Mouse (Mus musculus): ENCODE measurements around the gene Top2a. TPM values are rescaled to one million over a fixed set of nuclear protein-coding genes. Genes with fewer than 3 reads are reported as not detected.

Top2a gene
- polyA plus RNA-seq, 1 experiment from 2014 or later = 339 TPM

- Histone ChIP-seq H3K4me2 (ENCODE audit: low read depth) (no peak overlapping the region), H3K4me3 (ENCODE audit: low read depth, low read length) (no peak overlapping the region), H3K27ac (ENCODE audit: low read depth, low read length) (no peak overlapping the region), H3K9me3 (ENCODE audit: control insufficient read depth, low read length) (no peaks in the 10 kb centered on the region), H3K4me1 (ENCODE audit: control insufficient read depth, insufficient read depth, low read length) (peaks cover 48% of the 10 kb centered on the region), H3K9ac (ENCODE audit: low read length) (no peak overlapping the region), H3K27me3 (ENCODE audit: control insufficient read depth, insufficient read depth, low read length) (no peaks in the 10 kb centered on the region), H3K36me3 (ENCODE audit: control insufficient read depth, insufficient read depth, low read length) (no peaks in the 10 kb centered on the region)
- DNase-seq (ENCODE audit: low spot score) (no peak), ATAC-seq (ENCODE audit: insufficient read depth, low FRiP score, low TSS enrichment) (no peak)
- WGBS = 49% methylated on average over 11 of the region's 11 CpGs
Measured at GRCm38 (mm10) chr11:98944897-98945604, 78.9 kb downstream of the Top2a start.

DNA sequence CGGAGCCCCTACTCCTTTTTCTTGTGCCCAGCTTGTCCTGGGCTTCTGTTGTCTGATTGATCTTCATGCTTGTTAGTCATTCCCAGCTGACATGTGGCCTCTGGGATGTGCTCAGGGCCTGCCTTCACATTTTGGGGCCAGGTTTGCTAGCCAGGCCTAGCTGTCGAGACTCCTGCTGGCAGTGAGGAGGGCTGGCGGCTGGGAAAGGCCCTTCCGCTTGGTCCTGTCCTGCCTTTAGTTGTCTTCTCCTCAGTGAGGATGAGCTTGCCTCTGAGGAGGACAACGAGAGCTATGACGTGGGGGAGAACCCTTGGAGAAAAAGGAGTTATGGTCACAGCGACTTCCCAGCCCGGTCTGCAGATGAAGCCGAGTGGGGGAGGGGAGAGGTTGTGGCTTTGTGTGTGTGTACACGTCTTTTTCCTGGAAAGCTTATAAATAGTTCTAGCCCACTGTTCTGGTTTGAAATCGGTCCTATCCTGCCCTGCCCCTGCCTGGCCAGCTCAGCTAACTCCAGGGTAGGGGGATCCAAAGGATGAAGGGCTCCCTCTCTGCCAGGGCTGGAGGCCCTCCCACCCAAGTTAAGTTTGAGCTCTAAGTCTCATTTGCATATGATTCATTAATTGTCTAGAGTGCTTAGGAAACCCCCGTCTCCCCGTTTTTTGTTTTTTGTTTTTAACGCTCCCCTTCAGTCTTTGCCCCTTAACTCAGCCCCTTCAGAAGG, 80.1 kb downstream of the Top2a start:
- Histone ChIP-seq H3K36me3 (ENCODE audit: control insufficient read depth, insufficient read depth, low read length) (no peaks in the 10 kb centered on the region), H3K4me2 (ENCODE audit: low read depth) (0 out of 2 replicates have a peak overlapping the region, but pooled peaks have one; percentile 14), H3K4me1 (ENCODE audit: control insufficient read depth, insufficient read depth, low read length) (peaks cover 60% of the 10 kb centered on the region), H3K4me3 (ENCODE audit: low read depth, low read length) (no peak overlapping the region), H3K9ac (ENCODE audit: low read length) (no peak overlapping the region), H3K9me3 (ENCODE audit: control insufficient read depth, low read length) (no peaks in the 10 kb centered on the region), H3K27ac (ENCODE audit: low read depth, low read length) (no peak overlapping the region), H3K27me3 (ENCODE audit: control insufficient read depth, insufficient read depth, low read length) (no peaks in the 10 kb centered on the region)
- WGBS = 34% methylated on average over 14 of the region's 14 CpGs
- DNase-seq (ENCODE audit: low spot score) (peak; percentile 12), ATAC-seq (ENCODE audit: insufficient read depth, low FRiP score, low TSS enrichment) (no peak)

Other genes starting within 250 kb of the Top2a start
- 1.5 and 1.9 TPM in 2 replicates for gene Nr1d1, start 248.9 kb downstream of the Top2a start, polyA plus RNA-seq (2014; fragmentation: Nextera tagmentation; extraction: Ambion mirVana)
- 24.1 and 24.2 TPM in 2 replicates for gene Msl1, start 228.7 kb downstream of the Top2a start, polyA plus RNA-seq (2014; fragmentation: Nextera tagmentation; extraction: Ambion mirVana)
- 55.4 and 59.4 TPM in 2 replicates for gene Casc3, start 219.3 kb downstream of the Top2a start, polyA plus RNA-seq (2014; fragmentation: Nextera tagmentation; extraction: Ambion mirVana)
- 2.3 and 2.8 TPM in 2 replicates for gene Rapgefl1, start 187.4 kb downstream of the Top2a start, polyA plus RNA-seq (2014; fragmentation: Nextera tagmentation; extraction: Ambion mirVana)
- 4.7 and 5.6 TPM in 2 replicates for gene Wipf2, start 160.6 kb downstream of the Top2a start, polyA plus RNA-seq (2014; fragmentation: Nextera tagmentation; extraction: Ambion mirVana)
- gene Cdc6, start 116.4 kb downstream of the Top2a start, polyA plus RNA-seq (2014; fragmentation: Nextera tagmentation; extraction: Ambion mirVana) = 41.6 and 44.4 TPM in 2 replicates
- gene Rara, start 96.4 kb downstream of the Top2a start, polyA plus RNA-seq (2014; fragmentation: Nextera tagmentation; extraction: Ambion mirVana) = 73.2 and 75.1 TPM in 2 replicates
- 0.57 TPM in 1 of 2 replicates, not detected in the other for gene Gjd3, start 41.2 kb downstream of the Top2a start, polyA plus RNA-seq (2014; fragmentation: Nextera tagmentation; extraction: Ambion mirVana)
- 353 and 365 TPM in 2 replicates for gene Igfbp4, start 17.1 kb upstream of the Top2a start, polyA plus RNA-seq (2014; fragmentation: Nextera tagmentation; extraction: Ambion mirVana)
- gene Tns4, start 65.1 kb upstream of the Top2a start, polyA plus RNA-seq (2014; fragmentation: Nextera tagmentation; extraction: Ambion mirVana) = 0.46 and 0.62 TPM in 2 replicates
- gene Ccr7, start 130.9 kb upstream of the Top2a start, polyA plus RNA-seq (2014; fragmentation: Nextera tagmentation; extraction: Ambion mirVana) = 0.39 and 0.41 TPM in 2 replicates
- gene Smarce1, start 206.8 kb upstream of the Top2a start, polyA plus RNA-seq (2014; fragmentation: Nextera tagmentation; extraction: Ambion mirVana) = 192 and 216 TPM in 2 replicates
- 0.37 and 0.44 TPM in 2 replicates for gene Krt222, start 219.9 kb upstream of the Top2a start, polyA plus RNA-seq (2014; fragmentation: Nextera tagmentation; extraction: Ambion mirVana)

All from neural tube, embryonic 11.5 days (tissue).